Mouse (Mus musculus): ENCODE data around the gene Mfap3. TPM values are rescaled to one million over a fixed set of nuclear protein-coding genes. Genes with fewer than 3 reads are reported as not detected.

Mfap3 gene
- 35.7 and 36.6 TPM in 2 replicates for total RNA-seq (2014; fragmentation: Nextera tagmentation)
- total RNA-seq (2017): 27.2 and 29.4 TPM in 2 replicates
- 1.1 and 1.6 TPM in 2 replicates for polyA plus RNA-seq (2012)

DNA sequence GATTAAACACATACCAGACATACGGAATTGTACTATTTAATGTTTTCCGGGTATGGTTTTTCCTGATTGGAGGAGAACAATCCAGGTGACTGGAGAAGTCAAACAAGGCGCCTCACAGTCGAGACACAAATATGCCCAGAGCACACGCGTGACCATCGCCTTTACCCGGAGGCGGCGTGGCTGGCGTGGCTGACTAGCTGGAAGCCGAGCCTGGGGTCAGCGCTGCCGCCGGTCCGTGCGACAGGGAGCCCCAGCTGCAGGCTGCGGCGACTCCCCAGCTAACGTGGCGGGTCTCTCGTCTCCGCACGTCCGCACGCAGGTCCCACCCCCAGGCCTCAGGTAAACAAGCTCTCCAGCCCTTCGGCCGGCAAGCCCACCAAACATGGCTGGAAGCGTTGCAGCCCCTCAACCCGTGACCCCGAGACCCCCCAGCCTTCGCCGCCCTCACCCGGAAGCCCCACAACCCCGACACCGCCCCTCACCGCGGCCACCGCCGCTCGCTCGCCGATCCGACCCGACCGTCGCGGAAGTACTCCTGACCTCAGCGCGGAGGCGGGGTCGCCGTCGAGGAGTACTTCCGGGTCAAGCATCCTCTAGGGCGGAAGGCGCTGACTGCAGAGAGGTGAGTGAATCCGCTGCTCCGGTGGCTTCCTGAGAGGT lies at the start of gene Mfap3, which contains the start of gene Fam114a2:
TSS of gene Mfap3 (plus strand) at position 574 of the 660 bp plus-strand sequence.
TSS of gene Fam114a2 (minus strand) at position 527 of the 660 bp plus-strand sequence.
- no peak for TF ChIP-seq POLR2AphosphoS5 (IDR thresholded peaks at IDR 0.05; ENCODE audit: insufficient replicate concordance, low read depth, low read length)
- ATAC-seq (ENCODE audit: extremely low read depth, insufficient number of reproducible peaks, low FRiP score, poor library complexity, severe bottlenecking): peak; percentile 79
- no peaks in the 10 kb centered on the region for H3K27me3 ChIP-seq (ENCODE audit: insufficient read depth, low read length)
- H3K4me3 ChIP-seq (ENCODE audit: low read depth, low read length): peak within 1 kb of the TSS; percentile 94
- H3K36me3 ChIP-seq (replicated peaks): peaks cover 51% of the 10 kb centered on the region
- no peaks in the 10 kb centered on the region for H3K9me3 ChIP-seq (replicated peaks)
- peaks cover 22% of the 10 kb centered on the region for H3K4me1 ChIP-seq (ENCODE audit: insufficient read depth, low read depth, low read length)
- DNase-seq (ENCODE audit: low spot score): peak; percentile 84

DNA sequence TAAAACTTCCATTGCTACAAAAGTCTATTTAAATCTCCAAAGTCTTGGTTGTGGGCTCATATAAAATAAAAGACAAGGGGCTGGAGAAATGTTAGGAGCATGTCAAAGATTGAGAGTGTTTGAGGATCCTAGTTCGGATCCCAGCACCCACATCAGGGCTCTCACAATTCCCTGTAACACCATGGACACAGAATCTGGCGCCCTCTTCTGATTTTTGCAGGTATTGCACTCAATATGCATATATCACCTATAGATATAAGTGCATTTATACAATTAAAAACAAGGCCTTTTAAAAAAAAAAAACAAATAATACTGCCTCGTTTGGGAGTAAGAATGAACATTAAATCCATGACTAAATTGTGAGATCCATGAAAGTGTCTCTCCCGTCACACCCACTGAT lies 49.8 kb upstream of the Mfap3 start:
- no peak overlapping the region for H3K4me3 ChIP-seq (ENCODE audit: low read depth, low read length)
- H3K9me3 ChIP-seq (replicated peaks): no peaks in the 10 kb centered on the region
- peaks cover 3% of the 10 kb centered on the region; the same call in 1 of the 2 replicates for H3K27me3 ChIP-seq (ENCODE audit: insufficient read depth, low read length)
- no peaks in the 10 kb centered on the region for H3K4me1 ChIP-seq (ENCODE audit: insufficient read depth, low read depth, low read length)
- no peaks in the 10 kb centered on the region for H3K36me3 ChIP-seq (replicated peaks)
- DNase-seq (ENCODE audit: low spot score) (no peak), ATAC-seq (ENCODE audit: extremely low read depth, insufficient number of reproducible peaks, low FRiP score, poor library complexity, severe bottlenecking) (no peak)
- TF ChIP-seq GATA1 (IDR thresholded peaks at IDR 0.05; ENCODE audit: borderline replicate concordance, low read length): no peak
- no peak for TF ChIP-seq CTCF (IDR thresholded peaks at IDR 0.05; ENCODE audit: low read depth, low read length)
- TF ChIP-seq POLR2AphosphoS5 (IDR thresholded peaks at IDR 0.05; ENCODE audit: insufficient replicate concordance, low read depth, low read length): no peak
- TF ChIP-seq TAL1 (conservative IDR thresholded peaks at IDR 0.05; ENCODE audit: low read depth, low read length): no peak
- no peak for TF ChIP-seq GATA2 (IDR thresholded peaks at IDR 0.05; ENCODE audit: borderline replicate concordance, low read depth, low read length)

DNA sequence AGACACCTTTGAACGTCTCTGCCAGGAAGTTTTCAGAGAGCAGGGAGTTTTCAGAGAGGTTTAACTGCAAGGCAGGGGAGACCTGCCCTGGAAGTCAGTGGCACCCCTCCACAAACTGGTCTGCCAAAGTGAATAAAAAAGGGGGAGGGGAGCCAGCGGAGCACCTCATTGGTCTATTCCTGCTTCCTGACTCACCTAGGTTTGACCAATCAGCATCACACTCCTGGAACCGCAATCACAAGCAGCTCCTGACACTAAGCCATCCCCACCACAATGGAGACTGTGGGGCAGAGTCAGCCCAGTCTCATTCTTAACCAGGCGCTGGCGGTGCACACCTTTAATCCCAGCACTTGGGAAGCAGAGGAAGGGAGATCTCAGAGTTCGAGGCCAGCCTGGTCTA lies 48.4 kb upstream of the Mfap3 start:
- no peak for DNase-seq (ENCODE audit: low spot score)
- no peaks in the 10 kb centered on the region for H3K9me3 ChIP-seq (replicated peaks)
- no peak for ATAC-seq (ENCODE audit: extremely low read depth, insufficient number of reproducible peaks, low FRiP score, poor library complexity, severe bottlenecking)
- H3K4me1 ChIP-seq (ENCODE audit: insufficient read depth, low read depth, low read length): no peaks in the 10 kb centered on the region
- TF ChIP-seq GATA2 (IDR thresholded peaks at IDR 0.05; ENCODE audit: borderline replicate concordance, low read depth, low read length) (no peak), GATA1 (IDR thresholded peaks at IDR 0.05; ENCODE audit: borderline replicate concordance, low read length) (no peak), TAL1 (conservative IDR thresholded peaks at IDR 0.05; ENCODE audit: low read depth, low read length) (no peak), POLR2AphosphoS5 (IDR thresholded peaks at IDR 0.05; ENCODE audit: insufficient replicate concordance, low read depth, low read length) (no peak), CTCF (IDR thresholded peaks at IDR 0.05; ENCODE audit: low read depth, low read length) (no peak)
- peaks cover 3% of the 10 kb centered on the region; the same call in 1 of the 2 replicates for H3K27me3 ChIP-seq (ENCODE audit: insufficient read depth, low read length)
- no peaks in the 10 kb centered on the region for H3K36me3 ChIP-seq (replicated peaks)
- H3K4me3 ChIP-seq (ENCODE audit: low read depth, low read length): no peak overlapping the region

DNA sequence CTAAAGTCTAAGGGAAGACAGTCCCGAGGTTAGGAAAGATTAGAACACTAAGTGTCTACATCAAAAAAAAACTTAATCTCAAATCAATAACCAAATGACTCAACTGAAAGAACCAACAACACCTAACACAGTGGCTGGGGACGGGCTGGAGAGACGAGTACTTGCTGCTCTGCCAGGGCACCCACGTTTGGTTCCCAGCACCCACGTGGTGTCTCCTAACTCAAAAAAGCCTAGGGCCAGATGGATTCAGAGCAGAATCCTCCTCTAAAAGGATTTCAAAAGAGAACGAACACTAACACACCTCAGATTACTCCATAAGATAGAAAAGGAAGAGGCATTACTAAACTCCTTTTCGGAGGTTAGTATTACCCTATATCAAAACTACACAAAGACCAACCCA lies 47.5 kb upstream of the Mfap3 start:
- no peak for ATAC-seq (ENCODE audit: extremely low read depth, insufficient number of reproducible peaks, low FRiP score, poor library complexity, severe bottlenecking)
- DNase-seq (ENCODE audit: low spot score): no peak
- Histone ChIP-seq H3K36me3 (replicated peaks) (no peaks in the 10 kb centered on the region), H3K9me3 (replicated peaks) (no peaks in the 10 kb centered on the region), H3K4me1 (ENCODE audit: insufficient read depth, low read depth, low read length) (no peaks in the 10 kb centered on the region), H3K27me3 (ENCODE audit: insufficient read depth, low read length) (peaks cover 3% of the 10 kb centered on the region; the same call in 1 of the 2 replicates), H3K4me3 (ENCODE audit: low read depth, low read length) (no peak overlapping the region)
- TF ChIP-seq TAL1 (conservative IDR thresholded peaks at IDR 0.05; ENCODE audit: low read depth, low read length) (no peak), GATA2 (IDR thresholded peaks at IDR 0.05; ENCODE audit: borderline replicate concordance, low read depth, low read length) (no peak), CTCF (IDR thresholded peaks at IDR 0.05; ENCODE audit: low read depth, low read length) (no peak), POLR2AphosphoS5 (IDR thresholded peaks at IDR 0.05; ENCODE audit: insufficient replicate concordance, low read depth, low read length) (no peak), GATA1 (IDR thresholded peaks at IDR 0.05; ENCODE audit: borderline replicate concordance, low read length) (no peak)

DNA sequence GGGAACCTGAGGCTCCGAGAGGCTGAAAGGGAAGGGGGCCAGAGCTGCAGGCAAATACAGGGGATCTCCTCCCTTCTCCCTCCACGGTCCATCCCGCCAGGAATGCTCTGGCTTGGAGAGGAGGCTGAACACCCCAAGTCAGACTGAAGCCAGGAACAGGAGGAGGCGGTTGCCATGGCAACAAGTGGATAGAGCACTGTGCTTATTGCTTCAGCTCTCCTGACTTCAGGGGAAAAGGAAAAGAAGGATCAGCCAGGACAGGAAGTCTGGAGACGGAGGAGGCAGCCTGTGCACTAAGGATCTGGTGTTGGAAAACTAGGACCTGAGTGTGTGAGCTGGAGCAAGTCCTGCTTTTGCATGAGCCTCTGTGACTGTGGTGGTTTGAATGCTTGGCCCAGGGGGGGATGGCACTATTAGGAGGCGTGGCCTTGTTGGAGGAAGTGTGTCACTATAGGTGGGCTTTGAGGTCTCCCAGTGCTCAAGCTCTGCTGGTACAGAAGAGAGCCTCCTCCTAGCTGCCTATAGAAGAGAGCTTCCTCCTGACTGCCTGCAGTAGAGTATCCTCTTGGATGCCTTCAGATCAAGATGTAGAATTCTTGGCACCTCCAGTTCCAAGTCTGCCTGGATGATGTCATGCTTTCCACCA lies 44.0 kb upstream of the Mfap3 start:
- no peaks in the 10 kb centered on the region for H3K4me1 ChIP-seq (ENCODE audit: insufficient read depth, low read depth, low read length)
- DNase-seq (ENCODE audit: low spot score): no peak
- H3K9me3 ChIP-seq (replicated peaks): no peaks in the 10 kb centered on the region
- no peak for ATAC-seq (ENCODE audit: extremely low read depth, insufficient number of reproducible peaks, low FRiP score, poor library complexity, severe bottlenecking)
- H3K36me3 ChIP-seq (replicated peaks): no peaks in the 10 kb centered on the region
- no peak for TF ChIP-seq GATA2 (IDR thresholded peaks at IDR 0.05; ENCODE audit: borderline replicate concordance, low read depth, low read length)
- no peak for TF ChIP-seq POLR2AphosphoS5 (IDR thresholded peaks at IDR 0.05; ENCODE audit: insufficient replicate concordance, low read depth, low read length)
- TF ChIP-seq TAL1 (conservative IDR thresholded peaks at IDR 0.05; ENCODE audit: low read depth, low read length): no peak
- TF ChIP-seq GATA1 (IDR thresholded peaks at IDR 0.05; ENCODE audit: borderline replicate concordance, low read length): no peak
- no peak for TF ChIP-seq CTCF (IDR thresholded peaks at IDR 0.05; ENCODE audit: low read depth, low read length)
- no peaks in the 10 kb centered on the region for H3K27me3 ChIP-seq (ENCODE audit: insufficient read depth, low read length)
- no peak overlapping the region for H3K4me3 ChIP-seq (ENCODE audit: low read depth, low read length)

DNA sequence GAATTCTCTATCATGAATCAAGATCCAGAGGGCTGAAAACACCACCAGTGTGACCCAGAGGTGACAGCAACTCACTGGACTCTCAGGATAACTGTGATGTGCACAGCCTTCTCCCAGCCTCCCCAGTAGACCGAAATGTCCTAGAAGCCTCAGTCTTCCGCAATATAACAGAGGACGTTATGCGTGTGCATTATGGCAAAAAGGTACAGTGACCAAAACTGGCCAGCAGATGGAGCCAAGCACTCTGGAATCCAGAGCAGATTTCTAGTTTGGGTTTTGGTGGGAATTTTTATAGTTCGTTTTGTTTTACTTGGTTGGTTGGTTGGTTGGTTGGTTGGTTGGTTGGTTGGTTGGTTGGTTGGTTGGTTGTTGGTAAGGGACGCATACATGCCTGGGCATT lies 43.3 kb upstream of the Mfap3 start:
- Histone ChIP-seq H3K9me3 (replicated peaks) (no peaks in the 10 kb centered on the region), H3K4me1 (ENCODE audit: insufficient read depth, low read depth, low read length) (no peaks in the 10 kb centered on the region), H3K4me3 (ENCODE audit: low read depth, low read length) (no peak overlapping the region), H3K36me3 (replicated peaks) (peaks cover 2% of the 10 kb centered on the region), H3K27me3 (ENCODE audit: insufficient read depth, low read length) (no peaks in the 10 kb centered on the region)
- ATAC-seq (ENCODE audit: extremely low read depth, insufficient number of reproducible peaks, low FRiP score, poor library complexity, severe bottlenecking) (no peak), DNase-seq (ENCODE audit: low spot score) (peak; percentile 26)
- TF ChIP-seq CTCF (IDR thresholded peaks at IDR 0.05; ENCODE audit: low read depth, low read length) (0 out of 2 replicates have a peak, but pooled peaks have one; percentile 14), POLR2AphosphoS5 (IDR thresholded peaks at IDR 0.05; ENCODE audit: insufficient replicate concordance, low read depth, low read length) (no peak), GATA1 (IDR thresholded peaks at IDR 0.05; ENCODE audit: borderline replicate concordance, low read length) (no peak)

Data from G1E (cell line).